Mouse (Mus musculus) ES-E14 (cell line): ENCODE results near the gene Eef2. TPM values are rescaled to one million over a fixed set of nuclear protein-coding genes. Genes with fewer than 3 reads are reported as not detected.
"Not testable (repeated sequence)": the region's sequence is repeated elsewhere in the genome, so short reads cannot be mapped to it uniquely, and the experiment has no call there.

ENCODE experiments used
- DNase-seq: peaks from one replicate; pipeline ENCODE4 v3.0.0-alpha.2; 2013; ENCODE audit warnings: low read depth, low spot score
- H3K27ac ChIP-seq: 2 replicates; pipeline ENCODE4 v1.5.1; 2012; ENCODE audit warnings: low read depth, mild to moderate bottlenecking, low read length, moderate library complexity, mixed read lengths; ENCODE audit not compliant: poor library complexity, insufficient read depth, severe bottlenecking
- H3K36me3 ChIP-seq: 2 replicates; pipeline ENCODE4 v1.6.1; 2012; ENCODE audit warnings: mild to moderate bottlenecking, low read length, moderate library complexity, mixed read lengths; ENCODE audit not compliant: control insufficient read depth, poor library complexity, insufficient read depth, severe bottlenecking
- H3K4me1 ChIP-seq, 2 experiments: fragments of 150-350 bp in 1 of 2; sonication (generic) in 1 of 2; 2 replicates each; pipeline ENCODE4 v1.6.1; 2012; ENCODE audit warnings: low read length in 2 of 2, mild to moderate bottlenecking in 1 of 2, mixed read lengths in 1 of 2; ENCODE audit not compliant: control insufficient read depth in 2 of 2, insufficient read depth in 2 of 2, poor library complexity in 1 of 2
- H3K4me3 ChIP-seq, 2 experiments: fragments of 150-350 bp in 1 of 2; sonication (generic) in 1 of 2; 2 replicates each; pipeline ENCODE4 v1.5.1; 2012; ENCODE audit warnings: low read length in 2 of 2, low read depth in 1 of 2, mild to moderate bottlenecking in 1 of 2, mixed read lengths in 1 of 2; ENCODE audit not compliant: insufficient read depth in 1 of 2, poor library complexity in 1 of 2, severe bottlenecking in 1 of 2
- H3K9ac ChIP-seq: 2 replicates; pipeline ENCODE4 v1.6.1; 2012; ENCODE audit warnings: low read depth, mild to moderate bottlenecking, low read length, mixed read lengths; ENCODE audit not compliant: poor library complexity, insufficient read depth, severe bottlenecking
- H3K9me3 ChIP-seq: fragments of 150-350 bp; sonication (generic); 2 replicates; pipeline ENCODE4 v1.6.1; 2012; ENCODE audit warnings: low read depth, mild to moderate bottlenecking, low read length; ENCODE audit not compliant: control insufficient read depth, insufficient read depth
- CHD2 ChIP-seq: IDR thresholded peaks from 2 replicates; pipeline ENCODE4 v1.6.1; 2014; ENCODE audit warnings: mild to moderate bottlenecking, low read depth, low read length, inconsistent platforms
- HCFC1 ChIP-seq: IDR thresholded peaks from 2 replicates; pipeline ENCODE4 v1.6.1; 2012; ENCODE audit warnings: low read length, inconsistent platforms, borderline replicate concordance; ENCODE audit not compliant: insufficient read depth
- MAFK ChIP-seq: IDR thresholded peaks from 2 replicates; pipeline ENCODE4 v1.6.1; 2014; ENCODE audit warnings: mild to moderate bottlenecking, low read depth, low read length, inconsistent platforms; ENCODE audit not compliant: insufficient read depth
- ZC3H11A ChIP-seq: IDR thresholded peaks from 2 replicates; pipeline ENCODE4 v1.6.1; 2012; ENCODE audit warnings: low read depth, mild to moderate bottlenecking, inconsistent platforms, low read length, borderline replicate concordance
- ZNF384 ChIP-seq: IDR thresholded peaks from 2 replicates; pipeline ENCODE4 v1.6.1; 2012; ENCODE audit warnings: low read depth, low read length, inconsistent platforms
- in situ Hi-C, 2 experiments: fragments of 600-800 bp; cut with MboI; formaldehyde crosslinking; loops; one replicate each; pipeline ENCODE4 v1.15.1; 2025; ENCODE audit warnings: low sequenced_read_pairs in 2 of 2, inconsistent platforms in 1 of 2; ENCODE audit not compliant: unreplicated experiment in 2 of 2
- total RNA-seq: library from RNA; depleted of rRNA; stranded (reverse); fragments of 300-350 nt; gene quantifications from 2 replicates; pipeline ENCODE4 v1.2.3, GENCODE M21; 2012

Gene Eef2
- total RNA-seq, 1 experiment: 2,093 TPM

DNA sequence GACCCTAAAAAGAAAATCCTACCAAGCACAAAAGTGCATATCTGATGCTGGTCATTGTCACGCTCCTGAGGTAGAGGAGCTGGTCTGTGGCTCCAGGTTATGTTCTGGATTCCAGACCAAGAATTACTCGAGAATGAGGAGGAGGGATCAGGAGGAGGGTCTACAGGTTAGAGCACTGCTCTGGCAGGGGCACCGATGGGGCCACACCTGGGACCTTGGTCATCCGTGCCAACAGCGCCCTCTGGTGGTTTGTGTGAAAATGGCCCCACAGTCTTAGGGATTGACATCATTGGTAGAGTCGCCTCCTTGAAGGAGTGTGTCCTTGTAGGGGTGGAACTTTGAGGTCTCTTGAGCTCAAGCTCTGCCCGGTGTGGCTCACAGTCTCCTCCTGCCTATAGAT is 41.5 kb downstream of the Eef2 start:
- TF ChIP-seq ZNF384 (no peak), MAFK (no peak), CHD2 (no peak), ZC3H11A (no peak)
- Histone ChIP-seq H3K27ac (no peak overlapping the region), H3K36me3 (no peaks in the 10 kb centered on the region), H3K9me3 (no peaks in the 10 kb centered on the region), H3K4me3 (no peak overlapping the region), H3K4me1 (peaks cover 0 to 2% of the 10 kb centered on the region in 2 experiments; a peak in 1 of 4 replicates), H3K9ac (no peak overlapping the region)
- in situ Hi-C loops: no loop called here
- no peak for DNase-seq

GRCm38 (mm10) chr10:81221402-81222015 is 45.1 kb downstream of the Eef2 start:
- DNase-seq: no peak
- in situ Hi-C loops: no loop called here
- Histone ChIP-seq H3K27ac (no peak overlapping the region), H3K4me3 (no peak overlapping the region), H3K9me3 (no peaks in the 10 kb centered on the region), H3K36me3 (no peaks in the 10 kb centered on the region), H3K4me1 (peaks cover 0 to 6% of the 10 kb centered on the region in 2 experiments; a peak in 1 of 4 replicates), H3K9ac (no peak overlapping the region)
- TF ChIP-seq MAFK (no peak), CHD2 (no peak), ZC3H11A (no peak), HCFC1 (no peak), ZNF384 (no peak)

GRCm38 (mm10) chr10:81223731-81224130 is 47.3 kb downstream of the Eef2 start:
- H3K27ac ChIP-seq, H3K36me3 ChIP-seq, in situ Hi-C loops, H3K4me3 ChIP-seq, DNase-seq, H3K4me1 ChIP-seq, H3K9me3 ChIP-seq, H3K9ac ChIP-seq: not testable (repeated sequence)

DNA sequence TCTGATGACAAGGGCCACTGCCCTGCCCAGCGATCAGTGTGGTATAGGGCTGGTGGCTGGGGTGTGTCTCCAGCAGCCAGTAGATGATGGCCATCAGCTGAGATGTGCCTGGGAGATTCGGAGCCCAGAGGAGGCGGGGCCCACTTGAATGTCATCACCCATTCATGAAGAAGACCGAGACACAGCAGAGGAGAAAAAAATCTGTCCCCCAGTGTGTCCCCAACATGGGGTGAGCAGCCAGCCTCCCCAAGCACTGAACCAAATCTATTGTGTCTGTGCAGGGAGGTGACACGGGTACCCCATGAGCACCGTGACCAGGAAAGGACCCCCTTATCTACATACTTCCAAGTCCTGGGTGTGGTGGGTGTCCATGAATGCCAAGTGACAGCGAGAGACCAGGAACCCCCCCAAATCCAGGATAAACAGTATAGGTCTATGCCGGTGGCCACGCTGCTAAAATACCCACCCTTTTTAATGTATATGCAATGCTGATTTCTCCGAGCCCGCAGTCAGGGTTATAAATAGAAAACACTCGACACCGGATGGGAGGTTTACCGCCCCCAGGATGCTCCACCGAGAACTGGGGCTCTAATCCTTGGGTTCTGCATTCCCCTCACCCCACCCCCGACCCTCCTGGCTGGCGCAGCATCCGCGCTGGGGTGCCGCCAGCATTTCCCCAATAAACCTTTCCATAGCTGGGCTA is 53.5 kb downstream of the Eef2 start:
- no peaks in the 10 kb centered on the region for H3K36me3 ChIP-seq
- H3K9me3 ChIP-seq: no peaks in the 10 kb centered on the region
- in situ Hi-C loops: no loop called here
- peak overlapping the region; percentile 14 to 45; a peak in 3 of 4 replicates for H3K4me3 ChIP-seq
- DNase-seq: no peak
- TF ChIP-seq CHD2 (no peak), HCFC1 (no peak), ZC3H11A (no peak), ZNF384 (no peak)
- H3K9ac ChIP-seq: no peak overlapping the region
- peaks cover 3 to 22% of the 10 kb centered on the region in 2 experiments; a peak in 3 of 4 replicates for H3K4me1 ChIP-seq
- H3K27ac ChIP-seq: no peak overlapping the region
